Comparison of ENCODE assay signal across 26 mouse cellular contexts in genomic region chr6:136345641-136346040, GRCm38 (mm10). TPM values are rescaled to one million over a fixed set of nuclear protein-coding genes. Genes with fewer than 3 reads are reported as not detected.
"Had no signal": no experiment of that assay in that cellular context is flagged by ENCODE, and none has a peak within 500 bp of the region (broad histone marks: within the 10 kb centered on the region; RNA-seq: fewer than 3 reads in every experiment).

No protein-coding gene starts in this region.

- H3K27me3 ChIP-seq: midbrain, embryonic 13.5 days; midbrain, embryonic 15.5 days; neural tube, embryonic 13.5 days; neural tube, embryonic 15.5 days; stomach, embryonic 15.5 days had no signal

- DNase-seq: lung, adult 18-20 months; lung, embryonic 14.5 days; lung, postnatal 10 days; lung, postnatal 4 days; retina, postnatal 1 day; right cerebral cortex, adult 18-20 months; right cerebral cortex, postnatal 25 days; right cerebral cortex, postnatal 4 days; spleen, adult 18-20 months; thymus, adult 18-20 months; thymus, postnatal 14 days; thymus, postnatal 36 days had no signal

- H3K4me1 ChIP-seq: midbrain, embryonic 15.5 days; neural tube, embryonic 13.5 days; neural tube, embryonic 15.5 days; stomach, embryonic 15.5 days had no signal

- H3K9me3 ChIP-seq: midbrain, embryonic 13.5 days; midbrain, embryonic 15.5 days; neural tube, embryonic 13.5 days; neural tube, embryonic 15.5 days; stomach, embryonic 15.5 days had no signal

- ATAC-seq: midbrain, embryonic 13.5 days; midbrain, embryonic 15.5 days had no signal

- H3K4me2 ChIP-seq: lung, embryonic 14.5 days; midbrain, embryonic 11.5 days; midbrain, embryonic 13.5 days; midbrain, embryonic 15.5 days; neural tube, embryonic 13.5 days; neural tube, embryonic 15.5 days; stomach, embryonic 15.5 days had no signal

- H3K27ac ChIP-seq: midbrain, embryonic 13.5 days; midbrain, embryonic 15.5 days; neural tube, embryonic 13.5 days; neural tube, embryonic 15.5 days; stomach, embryonic 15.5 days had no signal

- H3K9ac ChIP-seq: lung, embryonic 14.5 days; midbrain, embryonic 13.5 days; midbrain, embryonic 15.5 days; neural tube, embryonic 13.5 days; neural tube, embryonic 15.5 days; stomach, embryonic 15.5 days had no signal

- H3K4me3 ChIP-seq: midbrain, embryonic 13.5 days; midbrain, embryonic 15.5 days; myocyte; neural tube, embryonic 13.5 days; neural tube, embryonic 15.5 days; stomach, embryonic 15.5 days had no signal

- H3K36me3 ChIP-seq: midbrain, embryonic 13.5 days; midbrain, embryonic 15.5 days; neural tube, embryonic 13.5 days; neural tube, embryonic 15.5 days; stomach, embryonic 15.5 days had no signal

RNA-seq across cellular contexts. Expression of gene Gm8994, which starts 18.3 kb away (rescaled TPM):
- total RNA-seq: megakaryocyte, adult 5-6 weeks; megakaryocyte-erythroid progenitor cell, adult 5-6 weeks had no signal
- polyA plus RNA-seq: liver, embryonic 16.5 days; lung, embryonic 14.5 days; lung, embryonic 16.5 days; midbrain, embryonic 11.5 days; midbrain, embryonic 13.5 days; midbrain, embryonic 15.5 days; myocyte; neural tube, embryonic 11.5 days; neural tube, embryonic 13.5 days; neural tube, embryonic 15.5 days; small intestine, adult 2 months; thymus, postnatal 0 days had no signal
